Mouse (Mus musculus): Measurements from ENCODE around the gene Tarsl2.

Gene Tarsl2

DNA sequence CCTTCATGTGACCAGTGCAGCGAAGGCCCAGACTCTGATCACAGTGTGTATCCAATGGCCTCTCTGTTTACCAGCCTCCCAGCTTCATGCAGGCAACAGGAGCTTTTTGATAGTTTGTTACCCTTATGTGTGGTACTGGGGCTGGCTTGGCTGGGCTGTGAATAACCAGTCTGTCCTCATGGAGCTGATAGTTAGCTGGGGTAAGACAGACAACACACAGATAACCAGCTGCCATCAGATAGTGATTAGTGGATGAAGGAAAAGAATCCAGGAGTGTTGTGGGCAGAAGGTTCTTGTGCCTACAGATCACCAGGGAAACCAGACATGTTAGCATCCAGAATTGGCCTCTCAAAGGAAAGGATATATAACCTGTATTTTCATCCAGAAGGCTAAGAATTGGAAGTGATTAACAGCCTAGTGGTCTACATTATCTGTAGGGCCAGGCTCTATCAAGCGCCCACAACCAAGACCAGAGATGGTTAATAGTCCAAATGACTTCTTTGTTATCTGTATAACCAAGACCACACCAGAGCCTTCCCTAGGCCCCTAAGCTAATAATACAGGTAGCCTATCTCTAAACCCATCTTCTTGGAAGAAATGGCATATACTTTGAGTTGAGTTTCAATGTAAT lies 12.9 kb downstream of the Tarsl2 start:
- no peak for DNase-seq (ENCODE audit: low read depth, low spot score)

DNA sequence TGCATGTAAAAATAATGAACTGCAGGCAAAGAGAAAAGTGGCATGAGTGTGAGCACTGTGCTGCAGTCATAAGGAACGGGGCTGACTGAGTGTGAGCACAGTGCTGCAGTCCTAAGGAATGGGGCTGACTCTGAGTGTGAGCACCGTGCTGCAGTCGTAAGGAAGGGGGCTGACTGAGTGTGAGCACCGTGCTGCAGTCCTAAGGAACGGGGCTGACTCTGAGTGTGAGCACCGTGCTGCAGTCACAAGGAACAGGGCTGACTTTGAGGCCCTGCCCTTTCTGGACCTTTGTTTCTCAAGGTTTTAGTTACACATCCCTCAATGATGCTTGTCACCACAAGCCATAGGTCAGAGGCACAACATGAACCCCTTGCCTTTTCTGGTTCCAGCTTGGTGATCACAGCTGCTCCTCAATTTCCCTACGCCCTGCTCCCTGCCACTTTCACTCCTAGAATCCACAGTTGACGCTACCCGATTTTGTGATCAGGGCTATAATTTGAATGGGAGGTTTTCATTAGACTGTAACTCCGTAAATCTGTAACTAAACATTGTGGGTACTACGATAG lies 18.6 kb downstream of the Tarsl2 start:
- DNase-seq (ENCODE audit: low read depth, low spot score): no peak

DNA sequence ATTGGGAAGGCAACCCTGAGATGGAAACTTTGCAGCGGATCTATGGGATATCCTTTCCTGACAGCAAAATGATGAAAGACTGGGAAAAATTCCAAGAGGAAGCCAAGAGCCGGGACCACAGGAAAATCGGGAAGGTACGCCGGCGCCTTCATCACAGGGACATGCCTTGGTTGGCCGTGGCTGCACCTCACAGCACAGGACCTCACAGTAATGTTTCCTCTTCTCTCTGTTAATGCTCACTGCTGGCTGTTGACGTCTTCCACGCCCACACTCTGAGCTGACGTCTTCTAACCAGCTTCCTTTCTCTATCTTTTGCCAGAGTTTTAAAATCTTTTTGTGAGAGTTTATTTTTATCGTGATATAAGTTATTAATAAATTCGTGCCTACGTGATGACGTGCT lies 19.2 kb downstream of the Tarsl2 start:
- DNase-seq (ENCODE audit: low read depth, low spot score): no peak

DNA sequence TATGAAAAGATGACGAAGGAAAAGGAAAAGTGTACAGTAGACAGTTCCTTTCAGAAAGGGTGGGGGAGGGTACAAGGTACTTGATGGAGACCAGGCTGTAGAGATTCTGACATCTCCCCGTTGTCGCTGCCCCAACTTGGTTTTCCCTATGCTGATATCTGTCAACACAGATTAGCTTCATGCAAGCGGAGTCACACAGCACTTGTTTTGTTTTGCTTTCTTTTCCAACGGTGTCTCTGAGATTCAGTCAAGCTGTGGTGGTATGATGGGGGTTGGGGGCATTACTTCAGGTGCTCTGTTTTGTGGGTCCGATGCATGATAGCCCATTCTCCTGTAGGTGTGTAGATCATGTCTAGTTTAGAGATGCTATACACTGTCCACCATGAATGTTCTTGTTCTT lies 22.8 kb downstream of the Tarsl2 start:
- DNase-seq (ENCODE audit: low read depth, low spot score): no peak

DNA sequence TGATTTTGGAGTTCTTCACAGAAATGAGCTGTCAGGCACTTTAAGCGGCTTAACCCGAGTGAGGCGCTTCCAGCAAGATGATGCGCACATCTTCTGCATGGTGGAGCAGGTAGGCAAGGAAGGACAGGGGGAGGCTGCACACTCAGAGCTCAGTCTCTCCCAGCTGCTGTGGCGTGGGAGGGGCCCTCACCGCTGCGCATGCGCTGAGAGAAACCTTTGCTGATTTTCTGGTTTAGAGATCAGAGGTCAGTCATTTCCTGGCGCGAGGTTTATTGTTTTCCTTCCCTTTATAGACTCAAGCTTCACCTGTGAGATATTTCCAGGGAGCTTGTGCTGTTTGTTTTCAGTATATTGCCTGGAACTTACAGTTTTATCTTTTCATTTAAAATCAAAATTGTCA lies 33.4 kb downstream of the Tarsl2 start:
- DNase-seq (ENCODE audit: low read depth, low spot score): peak; percentile 46

DNA sequence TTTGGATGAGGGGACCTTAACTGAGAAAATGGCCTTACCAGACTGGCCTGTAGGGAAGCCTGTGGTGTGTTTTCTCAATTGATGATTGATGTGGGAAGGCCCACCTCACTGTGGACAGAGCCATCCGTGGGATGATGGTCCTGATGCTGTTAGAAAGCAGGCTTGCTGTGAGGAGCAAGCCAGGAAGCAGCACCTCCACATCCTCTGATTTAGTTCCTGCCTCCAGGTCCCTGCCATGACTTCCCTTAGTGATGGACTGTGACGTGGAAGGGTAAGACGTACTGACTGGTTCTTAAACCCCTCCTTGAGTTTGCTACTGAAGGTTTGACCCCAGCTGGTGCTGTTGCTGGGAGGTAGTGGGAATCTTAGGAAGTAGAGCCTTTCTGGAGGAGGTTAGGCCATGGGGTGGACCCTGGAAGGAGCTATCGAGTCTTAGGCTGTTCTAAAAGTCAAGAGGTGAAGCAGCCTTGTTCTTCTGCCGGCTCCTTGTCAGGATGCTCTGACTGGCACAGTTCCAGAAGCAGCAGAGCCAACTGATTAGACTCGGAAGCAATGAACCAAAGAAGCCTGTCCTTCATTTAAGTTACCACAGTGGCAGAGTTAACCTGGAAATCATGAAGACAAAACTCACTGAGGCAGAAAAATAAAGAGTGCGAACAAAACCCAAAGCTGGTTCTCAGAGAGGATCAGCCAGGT lies 34.4 kb downstream of the Tarsl2 start:
- DNase-seq (ENCODE audit: low read depth, low spot score): no peak

DNA sequence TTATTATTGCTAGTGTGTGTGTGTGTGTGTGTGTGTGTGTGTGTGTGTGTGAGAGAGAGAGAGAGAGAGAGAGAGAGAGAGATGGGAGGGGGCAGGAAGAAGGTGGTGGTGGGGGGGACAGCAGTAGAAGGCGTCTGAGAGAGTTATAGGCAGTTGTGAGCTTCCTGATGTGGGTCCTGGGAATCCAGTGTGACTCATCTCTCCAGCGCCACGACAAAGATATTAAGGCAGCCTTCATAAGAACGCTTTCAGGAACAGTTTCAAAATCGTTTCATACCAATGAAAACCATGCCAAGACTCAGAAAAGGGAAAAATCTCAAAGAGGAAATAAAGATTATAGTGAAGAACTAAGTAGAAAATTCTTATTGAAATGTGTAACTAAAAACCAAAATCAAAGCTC lies 36.5 kb downstream of the Tarsl2 start:
- DNase-seq (ENCODE audit: low read depth, low spot score): no peak

DNA sequence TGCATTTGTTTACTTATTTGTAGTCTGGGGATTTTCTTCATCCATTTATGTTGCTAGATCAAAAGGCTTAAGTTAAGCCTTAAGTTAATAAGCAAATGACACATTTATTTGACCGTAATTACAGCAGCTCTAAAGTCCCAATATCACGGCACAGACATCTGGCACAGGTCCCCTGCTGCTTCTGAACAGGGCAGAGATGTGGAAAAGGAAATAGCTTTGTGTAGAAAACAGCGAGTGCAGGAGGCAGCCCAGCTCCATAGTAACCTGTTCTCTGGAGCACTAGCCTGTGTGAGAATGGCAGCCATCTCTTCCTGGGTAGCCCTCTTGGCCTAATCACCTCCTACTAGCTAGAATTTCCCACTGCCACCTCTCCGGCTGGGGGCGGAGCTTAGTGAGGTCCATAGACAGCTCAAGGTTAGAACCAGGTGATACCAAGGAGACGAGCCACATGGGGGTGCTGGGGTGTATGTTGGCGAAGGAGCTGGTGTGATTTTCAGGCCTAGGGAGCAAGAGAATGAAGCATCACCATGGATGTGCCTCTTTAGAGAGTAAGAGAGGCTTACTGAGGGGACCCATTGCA lies 39.6 kb downstream of the Tarsl2 start:
- peak; percentile 30 for DNase-seq (ENCODE audit: low read depth, low spot score)

DNA sequence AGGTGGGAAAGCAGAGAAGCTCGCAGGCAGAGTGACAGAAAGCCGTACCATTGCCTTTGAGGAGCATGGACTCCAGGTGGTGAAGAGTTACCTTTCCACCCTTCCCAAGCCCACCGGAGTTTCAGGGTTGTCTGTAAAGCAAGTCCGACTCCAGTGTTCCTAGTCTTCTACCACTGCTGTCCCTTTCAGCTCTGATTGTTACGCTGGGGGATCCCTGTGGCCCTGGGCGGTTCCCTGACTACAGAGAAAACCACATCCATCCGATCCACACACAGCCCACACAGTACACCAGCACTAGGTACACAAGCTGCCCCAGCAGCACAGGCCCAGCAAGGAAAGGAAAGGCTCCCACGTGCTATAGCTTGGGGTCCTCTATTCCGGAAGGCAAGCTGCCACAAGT lies 42.0 kb downstream of the Tarsl2 start:
- no peak for DNase-seq (ENCODE audit: low read depth, low spot score)

DNA sequence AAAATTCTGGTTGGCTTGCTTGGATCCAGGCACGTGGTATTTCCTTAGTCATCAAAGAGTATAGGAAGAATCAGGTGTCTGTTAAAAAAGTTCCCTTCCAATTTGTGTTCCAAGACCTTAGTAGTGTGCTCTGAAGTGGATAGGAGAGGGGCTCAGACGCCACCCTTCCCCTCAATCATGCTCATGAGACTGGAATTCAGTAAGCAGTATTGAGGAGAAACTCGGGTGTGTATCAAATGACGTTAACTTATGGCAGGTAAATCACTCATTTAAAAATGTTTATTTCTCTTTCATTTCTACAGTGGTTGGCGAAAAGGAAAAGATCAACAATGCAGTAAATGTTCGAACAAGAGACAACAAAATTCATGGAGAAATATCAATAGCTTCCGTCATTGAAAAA lies 46.2 kb downstream of the Tarsl2 start, which contains the start of gene Tm2d3:
Tm2d3 (plus strand) TSS at position 301 of the 400 bp plus-strand sequence.
- DNase-seq (ENCODE audit: low read depth, low spot score): no peak

DNA sequence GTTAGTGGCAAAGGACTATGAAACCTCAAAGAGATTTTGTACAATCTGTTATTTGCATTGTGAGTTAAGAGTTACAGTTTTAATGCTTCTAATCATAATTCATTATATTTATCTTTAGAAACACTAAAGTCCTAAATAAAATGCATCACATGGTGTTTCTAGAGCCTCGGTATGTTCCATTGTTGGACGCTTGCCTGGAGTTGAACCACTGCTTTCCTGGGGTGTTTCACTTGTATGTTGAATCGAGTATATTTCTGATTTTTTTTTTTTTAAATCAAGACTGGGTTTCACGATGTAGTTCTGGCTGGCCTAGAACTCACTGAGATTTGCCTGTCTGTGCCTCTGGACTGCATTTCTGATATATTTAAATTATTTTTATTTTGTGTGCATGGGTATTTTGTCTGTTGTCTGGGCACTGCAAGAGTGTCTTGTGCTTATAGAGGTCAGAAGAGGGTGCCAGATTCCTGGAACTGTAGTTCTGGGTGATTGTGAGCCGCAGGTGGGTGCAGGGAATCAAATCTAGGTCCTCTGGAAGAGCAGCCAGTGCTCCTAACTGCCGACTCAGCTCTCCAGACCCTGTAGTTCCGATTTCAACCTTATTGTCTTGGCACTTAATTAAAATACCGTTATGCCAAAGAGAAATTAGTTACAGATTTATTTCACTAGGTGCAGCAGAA lies 47.4 kb downstream of the Tarsl2 start:
- DNase-seq (ENCODE audit: low read depth, low spot score): no peak

DNA sequence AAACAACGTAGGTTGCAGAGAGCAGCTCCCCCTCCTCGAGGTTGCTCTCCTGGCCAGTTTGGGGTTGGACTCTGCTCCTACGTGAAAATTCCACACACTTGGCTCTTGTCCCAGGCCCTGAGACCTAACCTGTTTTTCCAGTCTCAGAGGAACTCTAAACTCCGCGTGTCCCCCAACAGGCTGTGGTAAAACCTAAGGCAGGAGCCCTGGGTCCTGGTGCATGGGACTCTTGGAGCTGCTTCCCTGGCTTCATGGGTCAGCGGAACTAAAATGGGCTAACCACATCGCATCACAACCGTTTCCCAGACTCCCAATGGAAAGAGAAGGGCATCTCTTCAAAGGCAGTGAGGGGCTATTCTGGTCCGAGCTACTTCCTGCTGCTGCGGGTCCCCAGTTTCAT lies 48.2 kb downstream of the Tarsl2 start:
- DNase-seq (ENCODE audit: low read depth, low spot score): no peak

DNA sequence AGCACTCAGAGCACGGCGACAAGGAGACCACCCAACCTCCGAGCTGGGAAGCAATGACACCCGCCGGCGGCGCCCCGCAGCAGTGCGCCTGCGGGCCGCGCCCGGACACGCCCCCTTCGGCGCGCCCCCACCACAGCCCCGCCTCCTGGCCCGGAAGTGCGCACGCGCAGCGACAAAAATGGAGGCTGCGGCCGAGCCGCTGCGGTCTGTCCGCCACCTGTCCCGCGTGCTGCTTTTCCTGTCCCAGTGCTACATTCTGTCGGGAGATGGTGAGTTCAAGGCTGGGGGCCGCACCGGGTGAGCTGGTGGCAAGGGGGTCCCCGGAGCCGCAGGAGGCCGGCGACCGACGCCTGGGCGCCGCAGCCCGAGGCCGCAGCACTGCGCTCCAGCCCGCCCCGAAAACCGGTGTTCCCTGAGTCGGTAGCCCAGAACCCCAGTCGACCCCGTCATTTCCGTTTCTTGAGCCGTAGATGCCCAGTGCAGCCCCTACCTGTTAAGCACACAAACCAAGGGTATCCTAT lies 48.7 kb downstream of the Tarsl2 start:
- DNase-seq (ENCODE audit: low read depth, low spot score): peak; percentile 74

DNA sequence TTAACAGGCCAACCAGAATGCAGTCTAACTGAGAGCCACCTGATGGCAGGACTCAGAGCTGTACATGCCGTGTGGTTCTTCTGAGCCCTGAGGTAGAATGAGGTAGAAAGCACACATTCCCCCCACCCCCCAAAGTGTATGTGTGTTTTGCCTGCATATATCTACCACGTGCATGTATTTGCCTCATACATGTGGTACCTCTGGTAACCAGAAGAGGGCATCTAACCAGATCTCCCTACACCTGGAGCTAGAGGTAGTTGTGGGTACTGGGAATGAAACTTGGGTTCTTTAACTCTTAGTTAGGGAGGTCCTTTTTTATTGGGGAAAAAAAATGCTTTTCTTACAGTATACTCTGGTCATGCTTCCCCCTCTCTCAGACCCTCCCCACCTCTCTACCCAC lies 51.8 kb downstream of the Tarsl2 start:
- DNase-seq (ENCODE audit: low read depth, low spot score): peak; percentile 69

DNA sequence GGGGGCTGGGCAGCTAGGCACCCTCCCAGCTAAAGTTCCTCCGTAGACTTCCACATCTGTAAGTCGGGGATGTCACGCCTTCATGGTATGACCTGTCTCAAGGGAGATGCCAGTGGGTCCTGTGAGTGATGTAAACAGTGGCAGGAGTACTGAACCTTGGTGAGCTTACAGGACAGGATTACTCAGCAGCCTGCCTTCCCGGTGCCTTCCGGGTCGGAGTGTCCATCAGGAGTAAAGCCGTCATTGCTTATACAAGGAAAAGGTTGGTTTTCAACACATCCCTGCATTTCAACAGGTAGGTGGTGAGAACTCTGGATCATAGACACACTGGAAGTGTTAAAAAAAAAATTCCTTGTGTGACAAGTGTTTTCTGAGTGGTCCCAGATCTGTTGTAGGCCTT lies 57.4 kb downstream of the Tarsl2 start:
- no peak for DNase-seq (ENCODE audit: low read depth, low spot score)

DNA sequence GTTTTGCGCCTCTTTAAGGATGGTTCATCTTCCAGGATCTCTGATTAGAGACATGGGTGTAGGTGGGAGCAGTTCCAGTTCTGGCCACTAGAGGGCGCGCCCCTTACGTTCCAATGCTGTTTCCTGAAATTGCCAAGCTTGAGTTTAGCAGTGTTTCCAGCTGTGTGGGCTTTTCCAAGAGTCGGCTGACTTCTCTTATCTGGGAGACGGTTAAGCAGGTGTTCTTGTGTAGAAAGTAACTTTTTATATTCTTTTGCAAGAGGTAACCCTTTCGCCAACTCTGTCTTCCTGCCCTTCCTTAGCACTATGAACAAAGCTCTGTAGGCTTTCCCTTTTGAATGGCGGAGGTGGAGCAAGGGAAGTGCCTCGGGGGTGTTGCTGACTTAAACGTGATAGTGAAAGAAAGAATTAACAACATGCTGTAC lies 60.1 kb downstream of the Tarsl2 start:
- peak; percentile 77 for DNase-seq (ENCODE audit: low read depth, low spot score)

DNA sequence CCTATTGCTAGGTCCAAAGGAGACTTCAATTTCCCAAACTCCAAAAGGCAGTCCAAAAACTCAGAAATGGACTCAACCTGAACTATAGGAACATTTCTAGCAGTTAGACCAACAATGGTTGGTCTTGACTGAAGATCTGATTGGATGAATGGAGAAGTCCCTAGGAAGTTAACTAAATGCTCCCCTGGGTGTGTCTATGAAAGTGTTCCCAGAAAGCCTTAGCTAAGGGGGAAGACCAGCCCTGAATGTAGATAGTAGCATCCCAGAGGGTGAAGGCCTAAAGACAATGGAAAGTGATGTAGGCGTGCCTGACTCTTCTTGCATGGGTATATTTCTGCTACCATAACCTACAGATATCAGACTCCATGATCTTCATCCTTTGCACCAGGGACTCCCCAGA lies 63.8 kb downstream of the Tarsl2 start:
- DNase-seq (ENCODE audit: low read depth, low spot score): no peak

DNA sequence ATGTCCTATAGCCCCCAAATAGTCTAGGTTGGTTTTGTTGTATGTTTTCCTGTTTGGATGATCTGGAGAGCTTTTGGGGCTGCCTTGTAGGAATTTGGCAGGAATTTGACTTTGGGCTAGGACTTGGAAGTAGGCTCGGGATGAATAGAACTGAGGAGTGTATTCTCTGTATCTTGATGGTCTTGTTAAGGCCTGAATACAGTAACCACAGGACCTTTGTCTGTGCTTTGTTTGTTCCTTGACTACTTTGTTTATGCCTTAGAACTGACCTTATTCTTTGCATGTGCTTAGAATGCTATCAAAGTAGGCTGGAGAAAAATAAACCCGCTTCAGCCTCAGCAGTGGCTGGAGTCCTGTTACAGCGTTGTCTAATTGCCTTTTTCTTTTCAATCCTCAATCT lies 65.6 kb downstream of the Tarsl2 start:
- DNase-seq (ENCODE audit: low read depth, low spot score): no peak

DNA sequence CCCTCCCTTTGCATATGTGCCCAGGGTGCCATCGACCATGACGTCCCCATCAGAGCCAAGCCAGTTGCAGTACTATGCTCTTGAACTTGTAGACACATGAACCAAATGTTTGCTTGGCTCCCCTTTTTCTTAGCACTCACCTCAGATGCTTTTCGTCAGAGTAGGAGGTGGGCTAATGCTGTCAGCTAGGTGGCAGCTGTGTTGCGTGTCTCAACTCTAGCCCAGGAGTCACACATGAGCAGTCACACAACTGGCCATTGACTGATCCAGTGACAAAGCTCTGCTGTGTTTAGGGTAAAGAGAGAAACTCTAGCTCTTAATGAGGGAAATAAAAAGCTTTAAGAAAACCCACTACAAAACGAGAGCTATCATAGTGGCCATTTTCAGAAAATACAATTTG lies 69.1 kb downstream of the Tarsl2 start:
- DNase-seq (ENCODE audit: low read depth, low spot score): no peak

DNA sequence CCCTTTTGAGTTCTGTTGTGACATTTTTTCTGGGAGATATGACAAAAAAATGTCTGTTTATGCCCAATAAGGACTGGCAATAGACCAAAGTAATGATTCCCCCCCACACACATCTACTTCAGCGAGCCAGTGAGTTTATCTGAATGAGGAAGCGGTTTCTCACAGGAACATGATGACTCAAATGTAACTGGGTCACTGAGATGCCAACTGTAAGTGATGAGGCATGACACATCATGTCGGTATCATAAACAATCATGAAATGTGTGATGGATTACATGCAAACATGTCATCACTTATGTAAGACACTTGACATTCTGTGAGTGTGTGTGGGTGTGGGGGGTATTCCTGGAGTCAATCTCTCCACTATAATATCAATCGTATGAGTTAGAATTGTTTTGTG lies 69.6 kb downstream of the Tarsl2 start:
- DNase-seq (ENCODE audit: low read depth, low spot score): no peak

DNA sequence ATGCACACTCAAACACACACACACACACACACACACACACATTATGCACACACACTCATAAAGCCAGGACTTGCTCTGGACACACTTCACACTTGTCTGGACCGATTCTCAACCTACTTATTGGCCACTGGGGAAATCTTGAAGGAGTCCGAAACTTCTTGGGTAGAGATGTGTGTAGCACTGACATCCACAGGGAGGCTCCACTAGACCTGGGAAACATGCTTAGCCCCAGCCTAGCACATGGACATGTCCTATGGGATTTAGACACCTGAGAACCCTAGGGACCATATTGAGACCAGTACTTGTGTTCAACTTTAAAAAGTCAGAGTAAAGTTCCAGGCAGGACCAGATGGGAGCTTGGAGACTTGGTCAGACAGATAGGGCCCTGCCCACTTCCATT lies 89.3 kb downstream of the Tarsl2 start:
- peak; percentile 24 for DNase-seq (ENCODE audit: low read depth, low spot score)

DNA sequence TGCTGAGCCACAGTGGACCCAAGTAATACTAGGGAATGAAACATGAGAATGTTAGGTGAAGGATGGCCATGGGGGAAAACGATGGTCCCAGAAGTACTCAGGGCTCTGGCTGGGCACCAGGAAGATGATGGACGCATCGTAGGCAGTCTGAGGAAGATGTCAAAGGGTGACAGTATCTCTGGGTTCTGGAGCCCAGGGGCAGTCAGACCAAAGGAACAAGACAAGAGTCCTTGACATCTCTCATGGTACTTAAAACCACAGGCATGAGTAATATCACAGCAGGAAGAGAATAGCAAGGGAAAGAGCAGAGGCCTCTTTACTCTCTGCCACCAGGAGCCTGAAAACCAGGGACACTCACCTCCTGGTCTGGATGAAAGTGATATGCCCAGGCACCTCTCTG lies 90.6 kb downstream of the Tarsl2 start:
- no peak for DNase-seq (ENCODE audit: low read depth, low spot score)
